Mouse (Mus musculus): Measurements from ENCODE around the gene Ptpn6.

The Ptpn6 gene

DNA sequence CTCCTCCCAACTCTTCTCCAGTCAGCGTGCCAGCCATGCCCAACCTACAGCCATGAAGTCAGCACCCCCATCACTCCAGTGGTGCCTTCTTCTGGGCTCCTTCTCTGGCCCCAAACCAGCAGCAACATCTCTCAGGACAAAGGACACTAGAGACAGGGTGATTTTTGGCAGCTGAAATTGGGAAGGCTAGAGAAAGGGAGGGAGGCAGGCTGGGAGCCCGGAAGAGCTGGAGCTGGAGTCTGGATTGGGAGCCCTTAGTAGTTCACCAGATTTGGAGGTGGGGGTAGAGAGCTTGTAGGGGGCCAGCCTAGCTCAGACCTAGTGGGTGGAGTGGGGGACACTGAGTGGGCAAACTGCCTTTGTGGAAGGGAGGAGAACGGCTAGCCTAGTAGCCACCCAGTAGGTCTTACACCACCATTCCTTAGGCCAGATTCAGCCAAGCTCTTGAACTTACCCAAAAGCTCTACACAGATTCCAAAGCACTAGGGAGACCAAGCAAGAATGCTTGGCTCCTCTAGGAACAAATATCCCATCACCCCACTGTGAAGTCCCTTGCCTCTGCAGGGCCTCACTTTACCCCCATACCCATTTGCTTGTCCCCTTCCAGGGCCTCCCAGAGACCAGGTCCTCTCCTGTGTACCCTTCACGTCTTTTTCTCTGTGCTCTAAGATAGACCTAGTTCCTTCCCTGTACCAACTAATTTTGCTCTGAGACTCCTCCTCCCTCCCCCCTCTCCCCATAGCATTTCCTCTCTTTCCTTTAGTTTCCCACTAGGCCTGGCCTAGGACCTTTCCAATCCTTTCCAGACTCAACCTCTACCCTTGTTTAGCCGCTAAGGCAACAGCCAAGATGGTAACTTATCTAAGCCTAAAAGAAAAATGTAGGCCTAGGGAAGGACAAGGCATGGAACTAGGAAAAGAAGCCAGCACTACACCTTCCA is 19.7 kb upstream of the Ptpn6 start:
- in situ Hi-C loops (cut with MboI; ENCODE audit: low pct_unique_long_range_greater_than_20kb in 1 of 2, low sequenced_read_pairs in 2 of 2, unreplicated experiment in 1 of 2), result loop anchor here in 1 of 2 experiments (25.0 kb wide), 1 partner anchor 271 kb away; the partner anchor contains the start of gene C1rl

DNA sequence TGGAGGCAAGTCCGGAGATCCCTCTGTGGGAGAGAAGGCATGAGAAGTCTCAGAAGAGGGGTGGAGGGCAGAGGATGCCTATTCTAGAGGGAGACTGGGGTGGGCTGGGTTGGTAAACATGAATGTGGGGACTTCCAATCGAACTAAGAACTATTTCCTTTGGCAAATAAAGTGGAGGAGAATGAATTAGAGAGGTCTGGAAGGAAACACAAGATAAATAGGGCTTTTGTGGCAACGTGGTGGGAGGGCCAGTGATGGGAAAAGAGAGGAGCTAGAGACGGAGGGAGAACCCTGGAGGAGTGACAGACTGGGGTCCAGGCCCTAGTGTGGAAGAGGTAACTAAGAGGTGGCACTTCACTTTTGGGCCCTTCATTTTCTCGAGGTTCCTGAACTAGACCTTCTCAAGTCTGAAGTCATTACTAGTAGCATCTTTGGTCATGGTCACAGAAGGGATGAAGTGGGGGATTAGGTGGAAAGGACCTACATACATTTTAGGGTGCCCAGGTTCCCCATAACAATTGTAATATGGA is 18.9 kb upstream of the Ptpn6 start:
- in situ Hi-C loops (cut with MboI; ENCODE audit: low pct_unique_long_range_greater_than_20kb in 1 of 2, low sequenced_read_pairs in 2 of 2, unreplicated experiment in 1 of 2), result loop anchor here in 1 of 2 experiments (25.0 kb wide), 1 partner anchor 270 kb away; the partner anchor contains the start of gene C1rl

DNA sequence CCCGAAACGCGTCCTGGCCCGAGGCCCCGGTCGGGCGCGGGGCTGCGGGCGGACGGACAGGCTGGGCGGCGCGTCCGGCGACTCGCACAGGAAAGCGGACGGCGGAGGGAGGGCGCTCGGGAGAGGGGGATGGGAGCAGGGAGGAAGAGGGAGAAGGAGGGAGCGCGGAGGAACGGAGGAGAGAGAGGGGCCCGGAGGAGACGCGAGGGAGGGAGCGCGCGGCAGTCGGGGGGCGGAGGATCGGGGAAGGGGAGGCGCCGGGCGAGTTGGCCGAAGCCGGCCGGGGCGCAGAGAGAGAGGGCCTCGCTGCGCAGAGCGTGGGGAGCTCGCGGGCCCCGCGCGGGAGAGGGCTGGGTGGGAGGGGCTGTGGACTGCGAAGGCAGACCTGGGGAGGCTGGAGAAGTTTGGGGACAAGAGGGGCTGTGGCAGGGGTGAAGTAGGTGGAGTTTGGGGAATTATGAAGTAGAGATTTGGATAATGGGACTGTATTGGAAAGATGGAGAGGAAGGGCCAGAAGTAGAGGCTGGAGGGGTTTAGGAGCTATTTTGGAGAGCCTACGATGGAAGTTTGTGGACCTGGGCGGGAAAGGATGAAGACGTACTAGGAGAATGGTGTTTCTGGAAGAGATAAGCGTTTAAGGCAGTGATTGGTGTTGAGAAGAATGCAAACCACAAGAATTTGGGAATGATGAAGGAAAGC is 18.3 kb upstream of the Ptpn6 start:
- in situ Hi-C loops (cut with MboI; ENCODE audit: low pct_unique_long_range_greater_than_20kb in 1 of 2, low sequenced_read_pairs in 2 of 2, unreplicated experiment in 1 of 2), result loop anchor here in 1 of 2 experiments (25.0 kb wide), 1 partner anchor 270 kb away; the partner anchor contains the start of gene C1rl

DNA sequence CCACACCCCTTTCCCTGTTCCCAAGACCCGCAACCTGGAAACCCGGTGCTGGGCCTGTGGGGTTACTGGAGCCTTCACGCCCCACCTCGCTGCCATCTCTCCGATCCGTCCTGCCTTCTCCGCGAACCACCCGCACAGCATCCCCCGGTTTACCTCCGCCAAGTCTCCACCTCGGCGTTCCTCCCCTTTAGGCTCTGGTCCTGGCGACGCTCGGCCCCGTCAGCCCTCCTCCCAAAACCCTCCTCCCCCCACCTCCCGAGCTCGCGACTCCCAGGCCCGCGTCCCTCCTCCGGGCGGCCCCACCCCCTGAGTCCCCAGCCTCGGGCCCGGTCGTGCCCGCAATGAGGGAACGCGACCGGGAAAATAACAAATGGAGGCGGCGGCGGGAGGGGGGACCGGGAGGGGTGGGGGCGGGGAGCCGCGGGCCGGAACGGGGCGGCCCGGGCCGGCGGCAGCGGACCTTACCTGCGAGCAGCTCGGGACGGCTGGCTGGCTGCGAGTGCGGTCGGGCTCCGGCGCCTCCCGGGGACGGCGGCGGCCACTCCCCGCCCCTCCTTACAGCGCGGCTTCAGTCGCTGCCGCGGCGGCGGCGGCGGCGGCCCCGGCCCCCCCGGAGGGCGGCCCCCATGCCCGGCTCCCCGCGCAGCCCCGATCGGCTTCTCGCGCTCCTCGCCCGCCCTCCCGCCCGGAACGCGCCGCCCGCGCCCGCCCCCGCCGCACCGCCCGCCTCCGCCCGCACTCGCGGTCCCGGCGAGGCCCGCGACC is 17.5 kb upstream of the Ptpn6 start, which contains the start of the genes Gm45234 and Atn1:
Gene Gm45234 (minus strand): TSS at position 191 of the 765 bp plus-strand sequence.
Gene Atn1 (minus strand): TSS at position 694 of the 765 bp plus-strand sequence.
- in situ Hi-C loops (cut with MboI; ENCODE audit: low pct_unique_long_range_greater_than_20kb in 1 of 2, low sequenced_read_pairs in 2 of 2, unreplicated experiment in 1 of 2), result loop anchor here in 1 of 2 experiments (25.0 kb wide), 1 partner anchor 269 kb away; the partner anchor contains the start of gene C1rl

DNA sequence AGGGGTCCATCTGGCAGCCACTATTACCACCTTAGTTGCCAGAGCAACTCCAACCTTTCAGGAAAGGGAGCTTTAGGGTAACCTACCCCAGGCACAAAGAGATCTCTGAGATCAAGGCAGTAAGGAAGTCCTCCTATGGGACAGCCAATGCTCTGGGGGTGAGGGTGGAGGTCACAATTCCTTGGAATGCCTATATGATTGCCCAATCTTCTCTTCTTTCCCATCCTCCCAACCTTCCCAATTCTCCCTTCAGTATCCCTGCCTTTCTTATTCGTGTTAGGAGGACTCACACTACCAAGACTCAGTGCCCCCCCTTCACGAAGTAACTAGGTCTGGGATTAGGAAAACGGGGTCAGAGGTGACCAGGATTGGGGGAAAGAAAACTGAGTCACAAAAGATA is 16.8 kb upstream of the Ptpn6 start:
- in situ Hi-C loops (cut with MboI; ENCODE audit: low pct_unique_long_range_greater_than_20kb in 1 of 2, low sequenced_read_pairs in 2 of 2, unreplicated experiment in 1 of 2), result loop anchor here in 1 of 2 experiments (25.0 kb wide), 1 partner anchor 268 kb away; the partner anchor contains the start of gene C1rl

DNA sequence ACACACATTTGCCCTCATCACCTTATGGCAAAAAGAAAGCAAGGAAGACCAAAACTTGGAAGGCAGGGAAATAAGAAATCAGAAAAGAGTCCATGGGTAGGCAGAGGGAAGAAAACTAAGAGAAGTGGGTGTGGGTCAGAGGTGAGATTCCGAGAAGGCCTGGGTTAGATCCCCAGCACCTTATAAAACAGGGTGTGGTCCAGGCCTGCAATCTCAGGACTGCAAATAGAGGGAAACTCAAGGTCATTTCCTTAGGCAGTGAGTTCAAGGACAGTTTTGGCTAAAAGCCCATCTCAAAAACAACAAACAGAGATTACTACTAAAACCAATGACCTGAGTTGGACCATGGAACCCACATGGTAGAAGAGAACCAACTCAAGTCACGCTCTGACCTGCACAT is 15.3 kb upstream of the Ptpn6 start:
- in situ Hi-C loops (cut with MboI; ENCODE audit: low pct_unique_long_range_greater_than_20kb in 1 of 2, low sequenced_read_pairs in 2 of 2, unreplicated experiment in 1 of 2), result loop anchor here in 1 of 2 experiments (25.0 kb wide), 1 partner anchor 267 kb away; the partner anchor contains the start of gene C1rl

DNA sequence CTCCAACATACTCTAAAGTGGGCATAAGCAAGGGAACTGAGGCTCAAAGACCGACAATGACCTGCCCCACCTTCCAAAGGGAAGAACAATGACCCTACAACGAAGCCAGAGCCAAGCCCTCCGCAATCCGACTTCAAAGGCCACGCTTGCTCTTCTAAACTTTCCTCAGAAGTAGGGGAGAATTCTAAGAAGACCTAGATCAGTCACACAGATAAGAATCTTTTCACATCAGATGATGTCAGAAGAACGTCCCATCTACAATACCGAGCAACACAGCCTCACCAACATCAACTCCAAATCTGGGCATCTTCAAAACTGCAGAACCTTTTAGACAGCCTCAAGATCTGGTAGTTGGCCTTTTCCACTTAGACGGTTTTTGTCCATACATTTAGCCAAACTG is 11.9 kb upstream of the Ptpn6 start:
- in situ Hi-C loops (cut with MboI; ENCODE audit: low pct_unique_long_range_greater_than_20kb in 1 of 2, low sequenced_read_pairs in 2 of 2, unreplicated experiment in 1 of 2), result loop anchor here in 1 of 2 experiments (25.0 kb wide), 1 partner anchor 263 kb away; the partner anchor contains the start of gene C1rl

DNA sequence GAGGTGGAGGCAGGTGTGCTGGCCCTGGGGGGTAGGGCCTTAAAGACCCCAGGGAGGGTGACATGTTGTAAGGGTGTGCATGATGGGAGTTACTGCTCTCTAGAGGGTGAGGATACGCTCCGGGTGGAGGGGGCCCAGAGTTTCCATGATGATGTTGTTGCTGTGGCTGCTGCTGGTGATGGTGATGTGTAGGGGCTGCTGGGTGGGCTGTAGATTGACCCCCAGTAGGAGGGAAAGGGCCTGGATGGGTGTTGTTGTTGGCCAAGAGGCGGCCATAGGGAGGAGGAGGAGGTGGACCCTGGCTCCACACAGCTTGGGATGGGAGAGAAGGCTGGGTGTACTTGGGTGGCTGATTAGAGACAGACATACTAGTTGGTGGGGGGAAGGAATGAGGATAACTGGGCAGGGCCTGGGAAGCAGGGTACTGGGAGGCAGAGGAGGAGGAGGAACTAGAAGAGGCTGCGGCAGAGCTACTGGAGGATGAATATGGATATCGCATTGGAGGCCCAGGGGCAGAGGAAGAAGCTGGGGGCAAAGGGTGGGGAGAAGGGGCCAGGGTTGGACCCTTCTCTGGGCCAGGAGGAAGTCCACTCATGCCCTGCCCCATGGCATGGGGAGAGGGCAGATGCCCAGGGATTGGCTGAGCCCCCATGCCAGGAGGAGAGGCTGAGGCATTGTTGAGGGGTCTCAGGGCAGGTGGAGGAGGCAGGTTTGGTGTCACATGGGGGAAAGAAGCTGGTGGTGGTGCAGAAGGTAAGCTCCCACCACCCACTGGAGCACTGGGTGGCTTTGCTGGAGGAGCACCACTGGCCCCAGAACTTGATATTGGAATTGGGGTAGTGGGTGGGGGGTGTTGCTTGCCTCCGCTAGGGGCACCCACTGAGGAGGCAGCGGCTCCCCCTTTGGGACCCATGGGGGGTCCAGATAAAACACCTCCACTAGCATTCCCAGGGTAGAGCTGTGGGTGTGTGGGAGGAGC is 8.4 kb upstream of the Ptpn6 start:
- in situ Hi-C loops (cut with MboI; ENCODE audit: low pct_unique_long_range_greater_than_20kb in 1 of 2, low sequenced_read_pairs in 2 of 2, unreplicated experiment in 1 of 2), result no loop called here

DNA sequence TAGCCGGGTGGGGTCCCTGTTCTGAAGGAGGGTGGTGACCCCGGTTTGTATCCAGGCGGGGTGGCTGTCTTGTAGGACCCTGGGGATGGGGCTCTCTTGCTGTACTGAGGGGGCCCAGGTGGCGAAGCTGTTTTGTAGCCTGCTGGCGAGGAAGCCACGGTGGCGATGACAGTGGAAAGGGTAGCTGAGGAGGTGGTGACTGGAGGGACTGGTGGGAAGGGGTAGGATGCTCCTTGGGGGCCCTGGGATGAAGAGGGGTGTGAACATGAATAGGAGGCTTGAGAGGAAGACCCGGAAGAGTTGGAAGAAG is 7.7 kb upstream of the Ptpn6 start:
- in situ Hi-C loops (cut with MboI; ENCODE audit: low pct_unique_long_range_greater_than_20kb in 1 of 2, low sequenced_read_pairs in 2 of 2, unreplicated experiment in 1 of 2), result no loop called here

DNA sequence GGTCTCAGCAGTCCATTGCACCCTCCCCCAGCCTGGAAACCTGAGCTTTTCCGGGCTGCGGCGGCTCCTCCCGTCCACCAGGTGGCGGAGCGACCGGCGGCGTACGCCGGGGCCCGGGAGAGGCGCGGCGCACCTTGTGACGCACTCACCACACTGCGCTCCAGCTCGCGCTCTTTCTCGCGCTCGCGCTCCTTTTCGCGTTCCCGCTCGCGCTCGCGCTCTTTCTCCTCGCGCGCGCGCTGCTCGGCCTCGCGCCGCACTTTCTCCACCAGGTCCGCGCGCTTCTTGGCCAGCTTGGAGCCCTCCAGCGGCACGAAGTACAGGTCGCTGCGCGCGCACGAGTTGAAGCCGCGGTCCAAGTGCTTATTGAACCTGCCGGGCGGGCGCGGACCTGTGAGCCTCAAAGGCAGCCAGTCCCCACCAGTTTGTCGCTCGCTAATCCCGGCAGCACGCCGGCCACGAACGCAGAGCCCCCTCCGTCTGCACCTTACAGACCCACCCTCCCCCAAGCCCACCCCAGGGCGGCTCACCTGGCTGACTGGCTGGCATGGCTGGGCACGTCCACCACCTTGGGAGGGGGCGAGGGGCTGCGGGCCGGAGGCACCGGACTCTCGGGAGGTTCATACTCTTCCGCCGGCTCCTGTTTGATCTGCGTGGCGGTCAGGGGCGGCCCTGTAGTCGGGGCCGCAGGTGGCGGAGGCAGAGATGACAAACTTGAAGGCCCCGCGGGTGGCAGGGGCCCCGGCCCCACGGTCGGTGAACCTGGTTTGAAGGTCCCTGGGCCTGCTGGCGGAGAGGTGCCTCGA is 7.2 kb upstream of the Ptpn6 start:
- in situ Hi-C loops (cut with MboI; ENCODE audit: low pct_unique_long_range_greater_than_20kb in 1 of 2, low sequenced_read_pairs in 2 of 2, unreplicated experiment in 1 of 2), result no loop called here

DNA sequence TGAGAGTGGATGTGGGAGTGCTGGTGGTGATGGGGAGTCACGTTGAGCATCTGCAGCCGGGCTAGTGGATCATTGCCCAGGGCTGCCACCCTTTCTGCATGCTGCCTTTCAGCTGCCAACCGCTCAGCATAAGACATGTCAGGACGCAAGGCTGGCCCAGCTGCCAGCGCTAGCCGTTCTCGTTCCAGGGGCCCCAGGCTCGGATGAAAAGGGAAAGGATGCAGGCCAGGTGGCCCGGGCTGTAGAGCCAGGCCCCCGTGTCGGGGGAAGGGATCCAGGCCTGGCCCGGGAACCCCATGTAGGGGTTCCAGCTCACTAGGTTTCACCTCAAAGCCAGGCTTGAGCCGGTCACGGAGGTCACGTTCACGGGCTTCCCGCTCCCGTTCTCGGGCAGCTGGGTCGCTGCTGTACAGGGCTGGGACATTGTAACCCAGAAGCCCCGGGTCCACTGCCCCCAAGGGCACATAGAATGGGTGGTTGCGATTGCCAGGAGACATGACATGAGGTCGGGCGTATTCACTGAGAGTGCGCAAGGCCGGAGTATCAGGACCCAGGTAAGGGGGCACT is 6.3 kb upstream of the Ptpn6 start:
- in situ Hi-C loops (cut with MboI; ENCODE audit: low pct_unique_long_range_greater_than_20kb in 1 of 2, low sequenced_read_pairs in 2 of 2, unreplicated experiment in 1 of 2), result no loop called here

DNA sequence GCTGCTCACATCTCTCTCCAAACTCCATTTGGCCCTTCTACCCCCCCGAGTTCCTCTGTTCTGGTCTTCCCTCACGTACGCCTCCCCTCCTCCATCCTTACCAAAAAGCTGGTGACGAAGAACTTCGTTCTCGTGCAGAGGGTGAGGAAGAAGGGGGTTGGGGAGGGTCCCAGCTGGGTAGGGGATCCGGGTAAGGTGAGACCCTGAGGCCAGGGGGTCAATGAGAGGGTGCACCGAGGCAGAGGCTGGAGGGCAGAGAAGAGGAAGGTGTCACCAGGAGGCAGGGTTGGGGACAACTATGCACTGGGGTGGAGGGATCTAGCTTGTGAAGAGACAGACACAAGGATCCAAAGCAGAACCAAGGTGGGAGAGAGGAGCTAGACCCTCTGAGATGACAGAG is 5.1 kb upstream of the Ptpn6 start:
- in situ Hi-C loops (cut with MboI; ENCODE audit: low pct_unique_long_range_greater_than_20kb in 1 of 2, low sequenced_read_pairs in 2 of 2, unreplicated experiment in 1 of 2), result no loop called here

DNA sequence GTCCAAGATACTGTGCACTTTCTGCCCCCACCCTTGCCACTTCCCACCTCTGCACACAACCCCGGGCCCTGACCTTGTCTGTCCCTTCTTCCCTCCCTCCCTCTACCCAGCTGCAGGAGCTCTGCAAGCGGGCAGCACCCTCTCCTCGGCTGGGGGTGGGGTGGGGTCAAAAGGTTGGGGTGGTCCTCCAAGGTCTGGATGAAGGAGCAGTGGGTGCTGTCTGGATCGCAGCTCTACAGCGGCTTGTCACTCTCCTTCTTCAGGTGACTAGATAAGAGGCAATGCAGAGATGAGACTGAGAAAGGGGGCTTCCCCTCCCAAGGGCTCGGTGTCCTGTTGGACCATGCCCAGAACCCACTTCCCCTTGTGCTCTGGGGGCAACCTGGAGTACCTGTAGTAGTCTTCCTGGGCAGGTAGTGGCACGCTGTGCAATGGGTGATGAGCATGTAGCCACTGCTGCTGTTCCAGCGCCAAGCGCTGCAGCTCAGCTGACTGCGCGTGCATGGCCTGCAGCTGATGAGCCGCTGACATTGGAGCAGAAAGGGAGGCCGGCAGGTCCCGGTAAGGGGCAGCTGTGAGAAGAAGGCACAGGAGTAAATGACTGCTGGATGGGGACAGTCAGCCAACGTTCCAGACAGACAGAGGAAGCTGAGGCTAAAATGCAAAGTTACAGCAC is 4.5 kb upstream of the Ptpn6 start:
- in situ Hi-C loops (cut with MboI; ENCODE audit: low pct_unique_long_range_greater_than_20kb in 1 of 2, low sequenced_read_pairs in 2 of 2, unreplicated experiment in 1 of 2), result no loop called here

DNA sequence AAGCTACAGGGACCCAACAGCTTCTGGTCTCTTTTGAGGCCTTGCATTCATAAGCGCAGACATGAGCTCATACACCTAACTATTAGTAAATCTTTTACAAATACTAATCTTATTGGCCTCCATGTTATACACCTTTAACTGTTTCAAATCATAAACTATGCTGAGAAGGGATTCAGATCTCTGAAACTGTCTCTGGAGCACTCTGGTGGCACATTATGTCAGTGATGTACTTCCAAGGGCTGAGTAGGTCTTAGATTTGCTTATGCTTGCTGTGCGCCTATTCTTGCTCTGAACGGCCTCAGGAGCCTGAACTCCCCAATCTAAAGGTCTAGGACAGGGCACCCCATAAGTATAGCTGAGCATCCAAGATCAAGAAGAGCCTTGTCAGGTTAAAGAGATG is 3.3 kb upstream of the Ptpn6 start:
- in situ Hi-C loops (cut with MboI; ENCODE audit: low pct_unique_long_range_greater_than_20kb in 1 of 2, low sequenced_read_pairs in 2 of 2, unreplicated experiment in 1 of 2), result no loop called here

DNA sequence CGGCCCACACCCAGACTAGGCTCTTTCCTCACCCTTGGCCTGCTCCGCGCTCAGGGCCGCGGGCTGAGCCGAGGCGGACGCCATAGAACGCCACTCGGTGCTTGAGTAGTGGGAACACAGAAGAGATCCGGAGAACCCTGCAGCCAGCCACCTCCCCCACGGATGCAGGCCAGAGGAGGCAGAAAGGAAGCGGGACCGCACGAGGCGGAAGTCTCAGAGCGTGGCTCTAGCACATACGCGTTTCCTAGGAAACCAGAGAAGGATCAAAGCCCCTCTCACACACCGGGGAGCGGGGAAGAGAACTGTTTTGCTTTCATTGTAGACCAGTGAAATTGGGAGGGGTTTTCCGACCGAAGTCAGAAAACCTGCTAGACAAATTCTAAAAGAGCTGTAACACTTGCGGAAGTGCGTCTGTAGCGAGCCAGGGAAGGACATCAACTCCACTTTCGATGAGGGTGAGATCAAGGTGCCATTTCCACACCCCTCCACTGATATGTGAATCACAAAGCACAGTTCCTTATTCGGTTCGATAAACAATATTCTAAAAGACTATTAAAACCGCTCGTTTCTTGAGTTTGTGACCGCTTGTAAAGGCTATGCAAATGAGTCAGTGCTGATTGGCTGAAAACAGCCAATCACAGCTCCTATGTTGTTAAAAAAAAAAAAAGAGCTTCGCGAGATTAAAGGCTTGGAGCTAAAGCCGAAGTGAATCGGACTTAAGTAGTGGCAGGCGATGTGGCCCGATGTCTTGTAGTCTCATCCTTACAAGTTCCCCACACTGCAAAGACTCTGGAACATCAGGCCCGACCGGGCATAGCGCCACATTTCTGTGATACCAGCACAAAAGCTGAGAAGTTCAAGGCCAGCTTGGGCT is 2.6 kb upstream of the Ptpn6 start, which contains the start of gene Grcc10:
Gene Grcc10 (minus strand): TSS at position 487 of the 874 bp plus-strand sequence.
- in situ Hi-C loops (cut with MboI; ENCODE audit: low pct_unique_long_range_greater_than_20kb in 1 of 2, low sequenced_read_pairs in 2 of 2, unreplicated experiment in 1 of 2), result no loop called here
